In genomic region chr10:80622661-80623456, GRCm38 (mm10) we compare ENCODE assay signal across 8 mouse cellular contexts. TPM values are rescaled to one million over a fixed set of nuclear protein-coding genes. Genes with fewer than 3 reads are reported as not detected.
A peak's percentile ranks its signal among the peaks of the same experiment; 100 is the strongest.
DNase-seq lines count a peak whose midpoint lies in the region; ATAC-seq and TF ChIP-seq lines count a peak whose summit lies in the region.

Gene Csnk1g2 (plus strand): TSS chr10:80622838.

- H3K9me3 ChIP-seq in E14TG2a.4 (ENCODE audit: low read length), result no peaks in the 10 kb centered on the region
- H3K9me3 ChIP-seq in forebrain, embryonic 10.5 days, result no peaks in the 10 kb centered on the region
- H3K9me3 ChIP-seq in liver, postnatal 0 days (ENCODE audit: low read length), result no peaks in the 10 kb centered on the region

- TF ChIP-seq POLR2A in olfactory bulb, adult 2 months (IDR thresholded peaks at IDR 0.05; ENCODE audit: insufficient read depth, low read depth, low read length), result peak; percentile 53

- peak within 1 kb of the TSS; percentile 87 for H3K9ac ChIP-seq in liver, postnatal 0 days (replicated peaks)

- peak within 1 kb of the TSS; percentile 96 for H3K27ac ChIP-seq in forebrain, embryonic 10.5 days
- peak within 1 kb of the TSS; percentile 94 for H3K27ac ChIP-seq in liver, postnatal 0 days (ENCODE audit: low read depth)
- H3K27ac ChIP-seq in olfactory bulb, adult 2 months (ENCODE audit: insufficient read depth, low read depth, low read length), result peak within 1 kb of the TSS; percentile 99

- intact Hi-C loops in heart, postnatal 10 days (cut with DNase I), result loop anchor here (2.0 kb wide), 1 partner anchor 44 kb away; no protein-coding TSS in a partner anchor

- H3K4me1 ChIP-seq in E14TG2a.4 (replicated peaks; ENCODE audit: low read depth, low read length), result peaks cover 78% of the 10 kb centered on the region
- H3K4me1 ChIP-seq in forebrain, embryonic 10.5 days, result peaks cover 59% of the 10 kb centered on the region
- peaks cover 45% of the 10 kb centered on the region for H3K4me1 ChIP-seq in liver, postnatal 0 days (ENCODE audit: insufficient read depth)
- peaks cover 41% of the 10 kb centered on the region for H3K4me1 ChIP-seq in olfactory bulb, adult 2 months (ENCODE audit: control insufficient read depth, insufficient read depth, low read length)

- no peak for TF ChIP-seq CTCF in E14TG2a.4 (conservative IDR thresholded peaks at IDR 0.05; ENCODE audit: low read length)
- peak; percentile 40; the same call in 1 of the 2 replicates for TF ChIP-seq CTCF in liver, postnatal 0 days (IDR thresholded peaks at IDR 0.05; ENCODE audit: low read depth)
- no peak for TF ChIP-seq CTCF in olfactory bulb, adult 2 months (IDR thresholded peaks at IDR 0.05; ENCODE audit: insufficient read depth, low read depth, low read length)

- no peak for TF ChIP-seq EP300 in liver, postnatal 0 days (IDR thresholded peaks at IDR 0.05; ENCODE audit: low read depth)

- under 1% methylated on average over 75 of the region's 85 CpGs for WGBS in forebrain, embryonic 10.5 days
- WGBS in liver, postnatal 0 days (ENCODE audit: insufficient replicate concordance), result 6% methylated on average over 59 of the region's 85 CpGs
- WGBS in olfactory bulb, adult 2 months, result 1% methylated on average over 85 of the region's 85 CpGs

- peak; percentile 27 for ATAC-seq in liver, postnatal 0 days

- peaks cover 39% of the 10 kb centered on the region for H3K36me3 ChIP-seq in E14TG2a.4 (ENCODE audit: insufficient read depth, low read length)
- H3K36me3 ChIP-seq in forebrain, embryonic 10.5 days (replicated peaks), result peaks cover 22% of the 10 kb centered on the region
- H3K36me3 ChIP-seq in liver, postnatal 0 days (replicated peaks; ENCODE audit: insufficient read depth, low read length), result no peaks in the 10 kb centered on the region

- DNase-seq in adrenal gland, adult 18-20 months (ENCODE audit: low spot score in 2 of 2), result peak in 1 of 2 experiments; percentile 54
- peak; percentile 38 for DNase-seq in forebrain, embryonic 10.5 days (ENCODE audit: extremely low spot score, low spot score)
- DNase-seq in heart, postnatal 10 days, result peak; percentile 41 to 78
- peak; percentile 65 to 78 for DNase-seq in kidney, postnatal 4 days
- DNase-seq in liver, postnatal 0 days, result peak; percentile 81
- DNase-seq in adipocyte (ENCODE audit: low spot score), result no peak

- H3K27me3 ChIP-seq in E14TG2a.4 (ENCODE audit: insufficient read depth, low read length), result no peaks in the 10 kb centered on the region
- H3K27me3 ChIP-seq in forebrain, embryonic 10.5 days (ENCODE audit: poor library complexity, severe bottlenecking), result no peaks in the 10 kb centered on the region
- H3K27me3 ChIP-seq in liver, postnatal 0 days (ENCODE audit: insufficient read depth, low read length), result no peaks in the 10 kb centered on the region

- peak within 1 kb of the TSS; percentile 95 for H3K4me3 ChIP-seq in E14TG2a.4 (replicated peaks; ENCODE audit: low read length)
- peak within 1 kb of the TSS; percentile 84 for H3K4me3 ChIP-seq in forebrain, embryonic 10.5 days
- peak within 1 kb of the TSS; percentile 76 for H3K4me3 ChIP-seq in liver, postnatal 0 days (ENCODE audit: low read depth, low read length)
- peak within 1 kb of the TSS; percentile 74 for H3K4me3 ChIP-seq in olfactory bulb, adult 2 months (ENCODE audit: insufficient read depth, low read depth, low read length)

- H3K4me2 ChIP-seq in liver, postnatal 0 days (ENCODE audit: low read depth, low read length), result peak within 1 kb of the TSS; percentile 74

RNA-seq across cellular contexts. Expression of gene Csnk1g2, which starts in this region (rescaled TPM):
- 100 to 1,000 TPM; 134 to 140 TPM for total RNA-seq in adrenal gland, adult 18-20 months (2021)
- polyA plus RNA-seq in forebrain, embryonic 10.5 days (2016; fragmentation: Nextera tagmentation; extraction: Ambion mirVana), result 123 and 133 TPM in 2 replicates
- 100 to 1,000 TPM; 137 to 141 TPM for total RNA-seq in heart, postnatal 10 days (2021)
- 41.4 and 45.8 TPM in 2 replicates for polyA plus RNA-seq in liver, postnatal 0 days (2015; fragmentation: Nextera tagmentation; extraction: Ambion mirVana)
- 431 TPM in 1 of 2 replicates, not detected in the other for polyA plus RNA-seq in olfactory bulb, adult 2 months (2012; ENCODE audit: insufficient read depth, insufficient read length, low replicate concordance, missing spikeins)
